Mouse (Mus musculus) thymus, adult 18-20 months (tissue): ENCODE measurements around the gene Mum1l1.
A peak's percentile ranks its signal among the peaks of the same experiment; 100 is the strongest.
"Not testable (repeated sequence)": the region's sequence is repeated elsewhere in the genome, so short reads cannot be mapped to it uniquely, and the experiment has no call there.

ENCODE experiments used
- DNase-seq, 2 experiments: peaks; one replicate each; pipeline ENCODE4 v3.0.0; 2022; ENCODE audit warnings: mixed read lengths in 2 of 2

The Mum1l1 gene

GRCm38 (mm10) chrX:139209829-139210225 is at the start of gene Mum1l1:
TSS of gene Mum1l1 (plus strand) at chrX:139210042.
- DNase-seq, result peak; percentile 2 to 9

- DNase-seq, result no peak
These were observed 30.9 kb upstream of the Mum1l1 start, which contains the start of gene 4933428M09Rik for GRCm38 (mm10) chrX:139178928-139179327. TSS of gene 4933428M09Rik (plus strand) at chrX:139179228.

GRCm38 (mm10) chrX:139191506-139191905 is 18.3 kb upstream of the Mum1l1 start:
- DNase-seq, result not testable (repeated sequence)

- no peak for DNase-seq
These were observed 15.1 kb upstream of the Mum1l1 start for GRCm38 (mm10) chrX:139194572-139195279.

- not testable (repeated sequence) for DNase-seq
These were observed 532 bp upstream of the Mum1l1 start for GRCm38 (mm10) chrX:139209191-139209828.

- DNase-seq, result no peak
These were observed 4.9 kb downstream of the Mum1l1 start for GRCm38 (mm10) chrX:139214765-139215164.

- no peak for DNase-seq
These were observed 6.6 kb downstream of the Mum1l1 start for GRCm38 (mm10) chrX:139216409-139216808.

- peak in 1 of 2 experiments; percentile 3 for DNase-seq
These were observed 7.2 kb downstream of the Mum1l1 start for GRCm38 (mm10) chrX:139216991-139217593.

- DNase-seq, result no peak
These were observed 7.9 kb downstream of the Mum1l1 start for GRCm38 (mm10) chrX:139217776-139218175.

GRCm38 (mm10) chrX:139219017-139219416 is 9.2 kb downstream of the Mum1l1 start:
- DNase-seq, result no peak

GRCm38 (mm10) chrX:139220830-139221229 is 11.0 kb downstream of the Mum1l1 start:
- DNase-seq, result no peak

- DNase-seq, result no peak
These were observed 12.1 kb downstream of the Mum1l1 start for GRCm38 (mm10) chrX:139221893-139222292.

GRCm38 (mm10) chrX:139231143-139231542 is 21.3 kb downstream of the Mum1l1 start:
- DNase-seq, result no peak

GRCm38 (mm10) chrX:139247294-139247693 is 37.5 kb downstream of the Mum1l1 start:
- no peak for DNase-seq

GRCm38 (mm10) chrX:139257072-139257471 is 47.2 kb downstream of the Mum1l1 start:
- no peak for DNase-seq

- no peak for DNase-seq
These were observed 72.1 kb downstream of the Mum1l1 start for GRCm38 (mm10) chrX:139281966-139282365.
